Mouse (Mus musculus): ENCODE results near the gene Agap1. TPM values are rescaled to one million over a fixed set of nuclear protein-coding genes. Genes with fewer than 3 reads are reported as not detected.
A peak's percentile ranks its signal among the peaks of the same experiment; 100 is the strongest.

Agap1 gene
- polyA plus RNA-seq, 1 experiment from 2014 or later = 72.2 TPM

- peak overlapping the region; percentile 64 for H3K9ac ChIP-seq
- WGBS = 3% methylated on average over 6 of the region's 6 CpGs
- DNase-seq (ENCODE audit: low spot score) = no peak
- H3K27me3 ChIP-seq (ENCODE audit: control insufficient read depth, insufficient read depth, low read length) = peaks cover 70% of the 10 kb centered on the region
- H3K4me1 ChIP-seq (replicated peaks; ENCODE audit: control insufficient read depth, insufficient read depth, low read length) = peaks cover 20% of the 10 kb centered on the region
- H3K36me3 ChIP-seq (replicated peaks; ENCODE audit: control insufficient read depth, insufficient read depth) = no peaks in the 10 kb centered on the region
- no peaks in the 10 kb centered on the region for H3K9me3 ChIP-seq (ENCODE audit: control insufficient read depth, low read length)
- H3K4me3 ChIP-seq (replicated peaks; ENCODE audit: low read length) = peak overlapping the region; percentile 45
- H3K4me2 ChIP-seq (replicated peaks) = peak overlapping the region; percentile 61
- ATAC-seq (ENCODE audit: low FRiP score) = no peak
- peak overlapping the region; percentile 78; the same call in 1 of the 2 replicates for H3K27ac ChIP-seq
Measured at GRCm38 (mm10) chr1:89929181-89929580, 474.6 kb downstream of the Agap1 start.

GRCm38 (mm10) chr1:89929721-89930505, 475.3 kb downstream of the Agap1 start:
- H3K27me3 ChIP-seq (ENCODE audit: control insufficient read depth, insufficient read depth, low read length) = peaks cover 70% of the 10 kb centered on the region

DNA sequence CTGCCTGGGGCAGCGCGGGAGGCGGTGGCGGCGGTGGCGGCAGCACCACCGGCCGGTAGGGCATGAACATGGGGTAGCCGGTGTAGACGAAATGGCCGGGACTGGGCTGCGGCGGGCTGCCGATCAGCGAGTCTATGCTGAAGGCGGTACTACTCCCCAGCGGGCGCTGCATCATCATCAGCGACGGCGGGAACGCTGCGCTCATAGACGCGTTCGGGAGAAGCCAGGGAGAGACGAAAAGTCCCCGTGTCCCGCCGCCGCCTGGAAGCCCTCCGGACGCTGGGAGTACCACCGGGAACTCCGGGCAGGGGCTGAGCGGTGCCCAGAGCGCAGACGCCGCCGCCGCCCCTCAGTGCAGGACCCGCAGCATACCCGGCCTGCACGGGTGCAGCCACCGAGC, 475.9 kb downstream of the Agap1 start:
- Histone ChIP-seq H3K4me1 (replicated peaks; ENCODE audit: control insufficient read depth, insufficient read depth, low read length) (peaks cover 11% of the 10 kb centered on the region), H3K4me3 (replicated peaks; ENCODE audit: low read length) (peak overlapping the region; percentile 45), H3K27me3 (ENCODE audit: control insufficient read depth, insufficient read depth, low read length) (peaks cover 72% of the 10 kb centered on the region), H3K4me2 (replicated peaks) (peak overlapping the region; percentile 61), H3K9ac (peak overlapping the region; percentile 64), H3K27ac (peak overlapping the region; percentile 78), H3K9me3 (ENCODE audit: control insufficient read depth, low read length) (no peaks in the 10 kb centered on the region), H3K36me3 (replicated peaks; ENCODE audit: control insufficient read depth, insufficient read depth) (no peaks in the 10 kb centered on the region)
- DNase-seq (ENCODE audit: low spot score) (no peak), ATAC-seq (ENCODE audit: low FRiP score) (peak; percentile 32)
- WGBS = under 1% methylated on average over 32 of the region's 45 CpGs

More at GRCm38 (mm10) chr1:89929721-89930505, 475.3 kb downstream of the Agap1 start:
- no peaks in the 10 kb centered on the region for H3K36me3 ChIP-seq (replicated peaks; ENCODE audit: control insufficient read depth, insufficient read depth)
- peaks cover 17% of the 10 kb centered on the region for H3K4me1 ChIP-seq (replicated peaks; ENCODE audit: control insufficient read depth, insufficient read depth, low read length)
- H3K27ac ChIP-seq = peak overlapping the region; percentile 78
- 1% methylated on average over 55 of the region's 55 CpGs for WGBS
- ATAC-seq (ENCODE audit: low FRiP score) (peak; percentile 16; the same call in 1 of the 2 replicates), DNase-seq (ENCODE audit: low spot score) (no peak)
- peak overlapping the region; percentile 61 for H3K4me2 ChIP-seq (replicated peaks)
- peak overlapping the region; percentile 45 for H3K4me3 ChIP-seq (replicated peaks; ENCODE audit: low read length)
- peak overlapping the region; percentile 64 for H3K9ac ChIP-seq
- no peaks in the 10 kb centered on the region for H3K9me3 ChIP-seq (ENCODE audit: control insufficient read depth, low read length)

GRCm38 (mm10) chr1:89931120-89931519, 476.5 kb downstream of the Agap1 start, which contains the start of gene Gbx2:
Gbx2 (minus strand) TSS chr1:89931179.
- under 1% methylated on average over 33 of the region's 33 CpGs for WGBS
- Histone ChIP-seq H3K4me3 (replicated peaks; ENCODE audit: low read length) (peak within 1 kb of the TSS; percentile 45), H3K9me3 (ENCODE audit: control insufficient read depth, low read length) (no peaks in the 10 kb centered on the region), H3K9ac (peak within 1 kb of the TSS; percentile 64), H3K4me2 (replicated peaks) (peak within 1 kb of the TSS; percentile 61), H3K27me3 (ENCODE audit: control insufficient read depth, insufficient read depth, low read length) (peaks cover 73% of the 10 kb centered on the region), H3K27ac (peak within 1 kb of the TSS; percentile 78), H3K4me1 (replicated peaks; ENCODE audit: control insufficient read depth, insufficient read depth, low read length) (peaks cover 14% of the 10 kb centered on the region), H3K36me3 (replicated peaks; ENCODE audit: control insufficient read depth, insufficient read depth) (no peaks in the 10 kb centered on the region)
- DNase-seq (ENCODE audit: low spot score) (peak; percentile 75), ATAC-seq (ENCODE audit: low FRiP score) (peak; percentile 78)

GRCm38 (mm10) chr1:89932021-89932423, 477.4 kb downstream of the Agap1 start:
- ATAC-seq (ENCODE audit: low FRiP score) (no peak), DNase-seq (ENCODE audit: low spot score) (no peak)
- Histone ChIP-seq H3K36me3 (replicated peaks; ENCODE audit: control insufficient read depth, insufficient read depth) (no peaks in the 10 kb centered on the region), H3K9ac (peak overlapping the region; percentile 34; the same call in 1 of the 2 replicates), H3K27me3 (ENCODE audit: control insufficient read depth, insufficient read depth, low read length) (peaks cover 73% of the 10 kb centered on the region), H3K4me3 (replicated peaks; ENCODE audit: low read length) (peak overlapping the region; percentile 45), H3K27ac (peak overlapping the region; percentile 73; the same call in 1 of the 2 replicates), H3K4me2 (replicated peaks) (peak overlapping the region; percentile 61), H3K4me1 (replicated peaks; ENCODE audit: control insufficient read depth, insufficient read depth, low read length) (peaks cover 15% of the 10 kb centered on the region), H3K9me3 (ENCODE audit: control insufficient read depth, low read length) (no peaks in the 10 kb centered on the region)
- WGBS = 2% methylated on average over 19 of the region's 19 CpGs

GRCm38 (mm10) chr1:89932616-89933015, 478.0 kb downstream of the Agap1 start:
- no peaks in the 10 kb centered on the region for H3K36me3 ChIP-seq (replicated peaks; ENCODE audit: control insufficient read depth, insufficient read depth)
- ATAC-seq (ENCODE audit: low FRiP score) (no peak), DNase-seq (ENCODE audit: low spot score) (no peak)
- H3K9ac ChIP-seq = 0 out of 2 replicates have a peak overlapping the region, but pooled peaks have one; percentile 1
- H3K27ac ChIP-seq = peak overlapping the region; percentile 73; the same call in 1 of the 2 replicates
- peak overlapping the region; percentile 61 for H3K4me2 ChIP-seq (replicated peaks)
- peaks cover 15% of the 10 kb centered on the region for H3K4me1 ChIP-seq (replicated peaks; ENCODE audit: control insufficient read depth, insufficient read depth, low read length)
- peak overlapping the region; percentile 45 for H3K4me3 ChIP-seq (replicated peaks; ENCODE audit: low read length)
- 2% methylated on average over 16 of the region's 16 CpGs for WGBS
- peaks cover 73% of the 10 kb centered on the region for H3K27me3 ChIP-seq (ENCODE audit: control insufficient read depth, insufficient read depth, low read length)
- no peaks in the 10 kb centered on the region for H3K9me3 ChIP-seq (ENCODE audit: control insufficient read depth, low read length)

DNA sequence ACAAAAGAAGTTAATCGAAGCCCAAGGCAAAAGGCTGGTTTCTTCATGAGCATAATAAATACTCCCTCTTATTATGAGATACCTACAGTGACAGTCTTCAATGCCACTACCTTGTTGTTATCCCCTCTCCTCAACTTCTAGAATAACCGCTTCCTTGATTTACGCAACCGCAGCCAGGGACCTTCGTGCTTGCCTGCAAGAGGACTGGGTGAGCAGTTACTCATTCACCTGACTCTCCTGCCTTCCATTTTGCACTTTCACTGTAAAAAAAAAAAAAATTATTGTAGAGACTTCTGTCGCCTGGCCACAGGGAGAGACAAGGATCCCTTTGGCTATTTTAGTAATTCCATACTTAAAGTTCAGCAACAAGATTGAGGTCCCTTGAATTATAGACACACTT, 478.4 kb downstream of the Agap1 start:
- 5% methylated on average over 6 of the region's 6 CpGs for WGBS
- peaks cover 73% of the 10 kb centered on the region for H3K27me3 ChIP-seq (ENCODE audit: control insufficient read depth, insufficient read depth, low read length)
- DNase-seq (ENCODE audit: low spot score) = no peak

GRCm38 (mm10) chr1:89933786-89934185, 479.2 kb downstream of the Agap1 start:
- H3K4me3 ChIP-seq (replicated peaks; ENCODE audit: low read length) = peak overlapping the region; percentile 12; the same call in 1 of the 2 replicates
- peak overlapping the region; percentile 61 for H3K4me2 ChIP-seq (replicated peaks)
- WGBS = under 1% methylated on average over 21 of the region's 21 CpGs
- H3K9me3 ChIP-seq (ENCODE audit: control insufficient read depth, low read length) = no peaks in the 10 kb centered on the region
- DNase-seq (ENCODE audit: low spot score) (no peak), ATAC-seq (ENCODE audit: low FRiP score) (no peak)
- no peak overlapping the region for H3K9ac ChIP-seq
- no peaks in the 10 kb centered on the region for H3K36me3 ChIP-seq (replicated peaks; ENCODE audit: control insufficient read depth, insufficient read depth)
- H3K27ac ChIP-seq = 0 out of 2 replicates have a peak overlapping the region, but pooled peaks have one; percentile 35
- H3K4me1 ChIP-seq (replicated peaks; ENCODE audit: control insufficient read depth, insufficient read depth, low read length) = peaks cover 15% of the 10 kb centered on the region
- peaks cover 73% of the 10 kb centered on the region for H3K27me3 ChIP-seq (ENCODE audit: control insufficient read depth, insufficient read depth, low read length)

More for the DNA sequence above, 478.4 kb downstream of the Agap1 start:
- Histone ChIP-seq H3K4me3 (replicated peaks; ENCODE audit: low read length) (peak overlapping the region; percentile 45; the same call in 1 of the 2 replicates), H3K27ac (no peak overlapping the region; the same call in 1 of the 2 replicates), H3K9ac (no peak overlapping the region), H3K36me3 (replicated peaks; ENCODE audit: control insufficient read depth, insufficient read depth) (no peaks in the 10 kb centered on the region), H3K9me3 (ENCODE audit: control insufficient read depth, low read length) (no peaks in the 10 kb centered on the region), H3K4me1 (replicated peaks; ENCODE audit: control insufficient read depth, insufficient read depth, low read length) (peaks cover 15% of the 10 kb centered on the region), H3K4me2 (replicated peaks) (peak overlapping the region; percentile 61)
- no peak for ATAC-seq (ENCODE audit: low FRiP score)

All from hindbrain, embryonic 14.5 days (tissue).